Mouse (Mus musculus) thymus, postnatal 25 days (tissue): ENCODE measurements around the gene Misp.

ENCODE experiments used
- DNase-seq: peaks from one replicate; pipeline ENCODE4 v3.0.0; 2022

Misp gene

GRCm38 (mm10) chr10:79820782-79821181, at the start of gene Misp:
Gene Misp (plus strand): TSS chr10:79820989.
- DNase-seq = no peak

DNA sequence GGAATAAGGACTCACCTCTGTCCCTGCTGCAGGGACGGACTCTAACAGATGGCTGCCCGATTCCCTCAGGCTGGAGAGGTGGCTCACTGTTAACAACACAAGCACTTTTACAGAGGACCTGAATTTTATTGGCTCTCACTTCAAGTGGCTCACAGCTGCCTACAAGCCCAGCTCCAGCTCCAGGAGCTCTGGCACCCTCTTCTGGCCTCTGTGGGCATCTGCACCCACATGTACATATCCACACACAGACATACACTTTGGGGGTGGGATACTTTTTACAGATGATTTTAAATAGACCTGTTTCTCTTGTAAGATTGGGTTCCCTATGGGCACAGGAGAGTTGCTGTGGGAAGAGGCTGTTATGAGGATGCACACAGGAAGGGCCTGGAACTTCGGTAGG, 48.5 kb upstream of the Misp start:
- DNase-seq = no peak

DNA sequence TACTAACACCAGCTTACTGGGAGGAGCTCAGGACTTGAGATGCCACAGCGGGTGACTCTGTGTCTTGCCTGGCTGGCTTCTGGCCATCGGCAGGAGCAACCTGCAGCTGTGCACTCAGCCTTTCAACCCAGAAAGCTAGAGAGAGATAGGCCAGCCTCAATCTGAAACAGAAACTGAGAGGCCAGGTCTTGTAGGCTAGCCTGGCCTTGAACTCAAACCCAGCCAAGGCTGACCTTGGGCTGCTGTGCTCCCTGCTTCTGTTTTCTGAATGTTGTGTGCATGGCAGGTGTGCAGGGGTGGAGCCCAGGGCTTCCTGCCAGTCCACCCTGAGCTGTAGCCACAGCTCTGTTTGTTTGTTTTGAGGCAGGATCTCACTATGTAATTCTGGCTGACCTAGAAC, 47.6 kb upstream of the Misp start:
- DNase-seq = no peak

- no peak for DNase-seq
Observed at GRCm38 (mm10) chr10:79774486-79775279, 46.1 kb upstream of the Misp start.

GRCm38 (mm10) chr10:79777103-79777531, 43.7 kb upstream of the Misp start, which contains the start of gene Fstl3:
Gene Fstl3 (plus strand): TSS chr10:79777272.
- no peak for DNase-seq

- DNase-seq = no peak
Observed at GRCm38 (mm10) chr10:79778006-79778405, 42.8 kb upstream of the Misp start.

GRCm38 (mm10) chr10:79779193-79779592, 41.6 kb upstream of the Misp start:
- DNase-seq = no peak

- DNase-seq = peak; percentile 94
Observed at GRCm38 (mm10) chr10:79779784-79780663, 40.8 kb upstream of the Misp start.

GRCm38 (mm10) chr10:79780664-79781015, 40.1 kb upstream of the Misp start:
- DNase-seq = no peak

DNA sequence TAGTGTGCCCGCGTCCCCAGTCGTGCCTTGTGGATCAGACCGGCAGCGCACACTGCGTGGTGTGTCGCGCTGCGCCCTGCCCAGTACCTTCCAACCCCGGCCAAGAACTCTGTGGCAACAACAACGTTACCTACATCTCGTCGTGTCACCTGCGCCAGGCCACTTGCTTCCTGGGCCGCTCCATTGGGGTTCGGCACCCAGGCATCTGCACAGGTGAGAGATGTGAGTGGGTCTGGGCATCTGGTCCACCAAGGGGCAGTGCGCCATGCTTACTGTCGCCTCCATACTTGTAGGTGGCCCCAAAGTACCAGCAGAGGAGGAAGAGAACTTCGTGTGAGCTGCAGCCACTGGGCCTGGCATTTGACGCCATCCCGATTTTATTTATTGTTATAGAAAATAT, 39.6 kb upstream of the Misp start:
- DNase-seq = no peak

- DNase-seq = peak; percentile 73
Observed at GRCm38 (mm10) chr10:79781956-79782355, 38.8 kb upstream of the Misp start.

DNA sequence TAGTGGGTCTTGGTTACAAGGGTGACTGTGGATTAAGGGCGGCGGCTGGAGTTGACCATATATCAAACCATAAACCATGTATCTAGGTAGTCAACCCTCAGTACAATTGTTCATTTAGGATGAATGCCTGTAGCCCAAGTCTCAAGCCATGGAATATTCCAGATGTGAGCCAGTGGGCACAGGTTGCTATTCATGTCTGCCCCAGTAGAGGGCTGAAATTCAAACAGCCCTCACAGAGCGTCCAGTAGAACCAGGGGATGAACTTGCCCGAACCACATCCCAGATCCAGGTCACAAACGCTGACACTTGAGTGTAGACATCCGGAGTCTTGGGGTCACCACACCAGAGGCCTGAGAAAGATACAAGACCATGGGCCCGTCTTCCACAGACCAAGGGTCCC, 37.7 kb upstream of the Misp start:
- no peak for DNase-seq

DNA sequence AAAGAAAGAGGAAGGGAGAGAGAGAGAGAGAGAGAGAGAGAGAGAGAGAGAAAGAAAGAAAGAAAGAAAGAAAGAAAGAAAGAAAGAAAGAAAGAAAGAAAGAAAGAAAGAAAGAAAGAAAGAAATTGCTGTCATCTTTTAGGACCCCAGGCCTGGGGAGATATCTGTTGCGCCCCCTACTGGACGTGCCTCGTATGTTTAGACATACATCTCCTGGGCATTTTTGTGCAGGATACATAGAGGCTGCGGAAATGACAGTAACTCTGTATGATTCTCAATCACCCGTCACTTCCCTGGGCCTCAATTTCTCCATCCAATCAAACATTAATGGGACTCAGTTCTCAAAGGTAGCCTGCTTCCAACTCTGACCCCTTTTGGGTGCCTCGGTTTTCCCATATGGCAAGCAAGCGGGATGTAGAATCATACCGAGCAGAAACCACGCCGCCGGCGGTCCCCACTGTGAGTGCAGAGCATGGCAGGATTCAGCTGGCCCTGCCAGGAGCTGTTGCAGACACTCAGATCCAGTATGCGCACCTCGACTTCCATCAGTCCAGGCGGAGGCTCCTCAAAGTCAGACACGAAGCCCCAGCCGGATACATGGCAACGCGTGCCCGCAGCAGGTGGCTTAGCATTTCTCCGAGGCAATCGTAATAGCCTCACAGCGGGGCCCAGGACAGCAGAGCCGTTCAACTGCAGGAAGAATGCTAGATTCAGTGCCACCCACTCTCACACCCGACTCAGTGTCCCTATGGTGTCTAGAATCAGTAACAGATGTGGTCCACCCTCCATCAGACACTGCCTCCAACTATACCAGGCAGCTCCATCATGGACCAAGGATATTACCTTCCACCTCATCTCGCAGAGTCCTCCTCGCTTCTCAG, 36.6 kb upstream of the Misp start:
- DNase-seq = peak; percentile 61

DNA sequence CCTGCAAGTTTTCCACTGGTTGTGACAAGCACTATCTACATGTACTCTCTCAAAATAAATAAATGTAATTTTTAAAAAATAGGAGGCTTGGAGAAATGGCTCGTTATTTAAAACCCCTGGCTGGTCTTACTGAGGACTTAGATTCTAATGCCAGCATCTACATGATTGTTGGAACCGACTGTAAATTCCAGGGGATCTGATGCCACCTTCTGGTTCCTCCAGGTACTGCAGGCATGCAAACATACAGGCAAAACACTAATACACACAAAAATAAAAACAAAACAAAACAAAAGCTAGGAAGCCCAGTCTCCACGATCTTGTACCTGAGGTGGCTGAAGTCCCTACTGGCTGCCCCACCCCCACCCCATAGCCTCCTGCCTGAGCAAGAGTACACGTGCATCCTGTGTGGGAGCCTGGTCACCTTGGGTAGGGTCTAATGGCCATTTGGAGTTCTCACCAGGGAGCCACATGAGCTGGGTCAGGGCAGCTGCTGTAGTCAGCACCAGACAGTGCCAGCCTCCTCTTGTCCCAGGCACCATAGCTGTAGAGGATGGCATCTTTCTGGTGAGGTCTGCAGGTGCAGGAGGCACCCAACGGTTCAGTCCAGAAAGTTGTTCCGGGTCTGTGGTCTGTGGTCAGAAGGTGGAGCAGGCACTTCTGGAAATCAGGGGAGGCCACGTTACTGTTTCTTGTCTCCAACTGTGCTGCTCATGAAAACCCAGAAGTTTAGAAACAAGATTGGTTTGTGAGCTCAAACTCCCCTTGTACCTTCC, 32.2 kb upstream of the Misp start:
- DNase-seq = peak; percentile 82

GRCm38 (mm10) chr10:79789581-79789980, 31.2 kb upstream of the Misp start:
- DNase-seq = no peak

DNA sequence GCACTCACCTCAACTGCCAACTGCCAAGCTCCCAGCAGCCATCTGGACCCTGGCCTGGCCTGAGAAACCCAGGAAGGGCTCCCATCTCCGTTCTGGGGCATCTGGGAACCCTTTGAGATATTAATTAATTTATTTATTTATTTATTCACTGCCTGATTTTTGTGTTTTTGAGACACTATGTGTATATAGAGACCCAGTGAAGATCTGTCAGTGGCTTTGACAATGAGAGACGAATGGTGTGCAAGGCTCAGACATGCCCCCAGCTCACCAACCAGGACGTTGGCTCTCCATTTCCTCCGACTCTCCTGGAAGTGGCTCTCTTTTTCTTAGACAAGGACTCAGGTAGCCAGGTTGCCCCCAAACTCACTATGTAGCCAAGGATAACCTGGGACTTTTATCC, 29.9 kb upstream of the Misp start, which contains the start of gene Prss57:
TSS of gene Prss57 (minus strand) at position 101 of the 400 bp plus-strand sequence.
- peak; percentile 16 for DNase-seq

GRCm38 (mm10) chr10:79792339-79793040, 28.3 kb upstream of the Misp start:
- no peak for DNase-seq

- DNase-seq = peak; percentile 86
Observed at GRCm38 (mm10) chr10:79793051-79793737, 27.6 kb upstream of the Misp start, which contains the start of gene Palm. Gene Palm (plus strand): TSS chr10:79793572.

GRCm38 (mm10) chr10:79793738-79794490, 26.9 kb upstream of the Misp start:
- DNase-seq = no peak

GRCm38 (mm10) chr10:79794491-79794931, 26.3 kb upstream of the Misp start:
- DNase-seq = no peak
